Mouse (Mus musculus) heart, embryonic 11.5 days (tissue): ENCODE results near the gene Fbf1. TPM values are rescaled to one million over a fixed set of nuclear protein-coding genes. Genes with fewer than 3 reads are reported as not detected.
A peak's percentile ranks its signal among the peaks of the same experiment; 100 is the strongest.

ENCODE experiments used
- ATAC-seq: fragments of 200-750 bp; cut with Nextera tagmentation; replicated peaks from 2 replicates; pipeline ENCODE4 v1.8.0; 2017; ENCODE audit warnings: moderate library complexity; ENCODE audit not compliant: insufficient number of reproducible peaks, low FRiP score, low TSS enrichment
- H3K27ac ChIP-seq: fragments of 300-500 bp; sonication (generic); 2 replicates; pipeline ENCODE4 v1.5.1; 2014; ENCODE audit warnings: mild to moderate bottlenecking, low read depth, low read length
- H3K27me3 ChIP-seq: fragments of 300-500 bp; sonication (generic); 2 replicates; pipeline ENCODE4 v1.6.1; 2014; ENCODE audit warnings: mild to moderate bottlenecking, low read length, mixed read lengths; ENCODE audit not compliant: control insufficient read depth, insufficient read depth
- H3K36me3 ChIP-seq: fragments of 300-500 bp; sonication (generic); 2 replicates; pipeline ENCODE4 v1.6.1; 2014; ENCODE audit warnings: mild to moderate bottlenecking, low read length, moderate library complexity, mixed read lengths; ENCODE audit not compliant: control insufficient read depth, insufficient read depth
- H3K4me1 ChIP-seq: fragments of 300-500 bp; sonication (generic); 2 replicates; pipeline ENCODE4 v1.6.1; 2014; ENCODE audit warnings: low read length; ENCODE audit not compliant: control insufficient read depth, insufficient read depth
- H3K4me2 ChIP-seq: fragments of 300-500 bp; sonication (generic); 2 replicates; pipeline ENCODE4 v1.6.1; 2014; ENCODE audit warnings: mild to moderate bottlenecking, moderate library complexity
- H3K4me3 ChIP-seq: fragments of 300-500 bp; sonication (generic); 2 replicates; pipeline ENCODE4 v1.5.1; 2014; ENCODE audit warnings: low read depth, low read length
- H3K9ac ChIP-seq: fragments of 300-500 bp; sonication (generic); 2 replicates; pipeline ENCODE4 v1.6.1; 2014; ENCODE audit warnings: mild to moderate bottlenecking, low read depth, low read length, moderate library complexity
- H3K9me3 ChIP-seq: fragments of 300-500 bp; sonication (generic); replicated peaks from 2 replicates; pipeline ENCODE4 v1.6.1; 2016; ENCODE audit warnings: low read length; ENCODE audit not compliant: control insufficient read depth
- WGBS: fragments of 180-500 bp; shearing (Covaris S2); extraction: QIAGEN DNeasy Blood & Tissue Kit; methylation state at CpG from one replicate; pipeline ENCODE4 v1.1.7; 2014; ENCODE audit not compliant: insufficient replicate concordance; 5-methylcytosine and 5-hydroxymethylcytosine counted together
- polyA plus RNA-seq: library from polyadenylated mRNA; unstranded; fragments of >200 nt; fragmentation: Nextera tagmentation; extraction: Ambion mirVana; gene quantifications from 2 replicates; pipeline ENCODE4 v1.2.1, GENCODE M21; 2014

Fbf1 gene
- polyA plus RNA-seq, 1 experiment from 2014 or later, result 20.3 TPM

GRCm38 (mm10) chr11:116148761-116149221, 19.2 kb downstream of the Fbf1 start:
- Histone ChIP-seq H3K9ac (peak overlapping the region; percentile 43; the same call in 1 of the 2 replicates), H3K9me3 (no peaks in the 10 kb centered on the region), H3K27me3 (no peaks in the 10 kb centered on the region), H3K4me3 (no peak overlapping the region), H3K27ac (no peak overlapping the region), H3K4me2 (peak overlapping the region; percentile 20; the same call in 1 of the 2 replicates), H3K4me1 (peaks cover 8% of the 10 kb centered on the region; the same call in 1 of the 2 replicates), H3K36me3 (peaks cover 46% of the 10 kb centered on the region)
- ATAC-seq, result no peak
- 41% methylated on average over 20 of the region's 20 CpGs for WGBS

GRCm38 (mm10) chr11:116146294-116146985, 21.5 kb downstream of the Fbf1 start:
- Histone ChIP-seq H3K9me3 (no peaks in the 10 kb centered on the region), H3K9ac (no peak overlapping the region), H3K4me3 (no peak overlapping the region), H3K27me3 (no peaks in the 10 kb centered on the region), H3K4me1 (peaks cover 8% of the 10 kb centered on the region; the same call in 1 of the 2 replicates), H3K36me3 (peaks cover 36% of the 10 kb centered on the region), H3K4me2 (no peak overlapping the region), H3K27ac (no peak overlapping the region)
- WGBS, result 79% methylated on average over 25 of the region's 25 CpGs
- no peak for ATAC-seq

- H3K9me3 ChIP-seq, result no peaks in the 10 kb centered on the region
- no peak overlapping the region for H3K27ac ChIP-seq
- no peak overlapping the region for H3K9ac ChIP-seq
- ATAC-seq, result no peak
- H3K36me3 ChIP-seq, result peaks cover 29% of the 10 kb centered on the region
- no peak overlapping the region for H3K4me2 ChIP-seq
- peaks cover 8% of the 10 kb centered on the region; the same call in 1 of the 2 replicates for H3K4me1 ChIP-seq
- WGBS, result 72% methylated on average over 18 of the region's 18 CpGs
- H3K4me3 ChIP-seq, result no peak overlapping the region
- no peaks in the 10 kb centered on the region for H3K27me3 ChIP-seq
Measured at GRCm38 (mm10) chr11:116145481-116146293, 22.3 kb downstream of the Fbf1 start.

- Histone ChIP-seq H3K4me3 (no peak overlapping the region), H3K4me1 (peaks cover 8% of the 10 kb centered on the region), H3K36me3 (peaks cover 23% of the 10 kb centered on the region), H3K9ac (no peak overlapping the region), H3K27ac (no peak overlapping the region), H3K4me2 (no peak overlapping the region), H3K9me3 (no peaks in the 10 kb centered on the region), H3K27me3 (no peaks in the 10 kb centered on the region)
- 80% methylated on average over 3 of the region's 3 CpGs for WGBS
- no peak for ATAC-seq
Measured at GRCm38 (mm10) chr11:116143468-116143867, 24.5 kb downstream of the Fbf1 start.

GRCm38 (mm10) chr11:116142211-116142991, 25.6 kb downstream of the Fbf1 start:
- Histone ChIP-seq H3K4me1 (peaks cover 9% of the 10 kb centered on the region; the same call in 1 of the 2 replicates), H3K4me2 (0 out of 2 replicates have a peak overlapping the region, but pooled peaks have one; percentile 3), H3K9me3 (no peaks in the 10 kb centered on the region), H3K9ac (peak overlapping the region; percentile 54; the same call in 1 of the 2 replicates), H3K4me3 (no peak overlapping the region), H3K27me3 (no peaks in the 10 kb centered on the region), H3K36me3 (peaks cover 23% of the 10 kb centered on the region), H3K27ac (peak overlapping the region; percentile 67; the same call in 1 of the 2 replicates)
- ATAC-seq, result peak; percentile 40; the same call in 1 of the 2 replicates
- 63% methylated on average over 10 of the region's 10 CpGs for WGBS

- WGBS, result under 1% methylated on average over 60 of the region's 60 CpGs
- peak within 1 kb of the TSS; percentile 75 for H3K4me2 ChIP-seq
- H3K36me3 ChIP-seq, result peaks cover 10% of the 10 kb centered on the region; the same call in 1 of the 2 replicates
- peak within 1 kb of the TSS; percentile 65 for H3K27ac ChIP-seq
- no peaks in the 10 kb centered on the region for H3K9me3 ChIP-seq
- peak; percentile 90 for ATAC-seq
- H3K4me1 ChIP-seq, result peaks cover 9% of the 10 kb centered on the region; the same call in 1 of the 2 replicates
- H3K27me3 ChIP-seq, result no peaks in the 10 kb centered on the region
- H3K4me3 ChIP-seq, result peak within 1 kb of the TSS; percentile 74
- peak within 1 kb of the TSS; percentile 87 for H3K9ac ChIP-seq
Measured at GRCm38 (mm10) chr11:116138468-116139138, 29.4 kb downstream of the Fbf1 start, which contains the start of gene Mrpl38. Gene Mrpl38 (minus strand): TSS chr11:116138868.

- Histone ChIP-seq H3K27me3 (no peaks in the 10 kb centered on the region), H3K36me3 (peaks cover 10% of the 10 kb centered on the region; the same call in 1 of the 2 replicates), H3K9ac (peak overlapping the region; percentile 87), H3K4me1 (peaks cover 9% of the 10 kb centered on the region; the same call in 1 of the 2 replicates), H3K9me3 (no peaks in the 10 kb centered on the region), H3K4me2 (peak overlapping the region; percentile 75), H3K27ac (peak overlapping the region; percentile 65), H3K4me3 (peak overlapping the region; percentile 74)
- WGBS, result 1% methylated on average over 20 of the region's 20 CpGs
- ATAC-seq, result no peak
Measured at GRCm38 (mm10) chr11:116138096-116138467, 29.9 kb downstream of the Fbf1 start.
